Mouse (Mus musculus) CH12.LX (cell line): Measurements from ENCODE around the gene Tmem223.

Experiments used
- CTCF ChIP-seq, 2 experiments: IDR thresholded peaks in 1 of 2; conservative IDR thresholded peaks in 1 of 2; 2 replicates each; pipeline ENCODE4 v1.5.1; 2011 to 2012; ENCODE audit warnings: low read depth in 2 of 2, low read length in 2 of 2, improper control_type of control experiment in 1 of 2, inconsistent platforms in 1 of 2, mild to moderate bottlenecking in 1 of 2, moderate library complexity in 1 of 2
- EP300 ChIP-seq: IDR thresholded peaks from 2 replicates; pipeline ENCODE4 v1.6.1; 2011; ENCODE audit warnings: low read length, improper control_type of control experiment
- JUN ChIP-seq: IDR thresholded peaks from 2 replicates; pipeline ENCODE4 v1.6.1; 2011; ENCODE audit warnings: low read depth, mild to moderate bottlenecking, low read length, improper control_type of control experiment, moderate library complexity; ENCODE audit not compliant: insufficient read depth
- MAX ChIP-seq: IDR thresholded peaks from 2 replicates; pipeline ENCODE4 v1.6.1; 2011; ENCODE audit warnings: low read length, improper control_type of control experiment
- POLR2A ChIP-seq: IDR thresholded peaks from 2 replicates; pipeline ENCODE4 v1.6.1; 2011; ENCODE audit warnings: low read depth, mild to moderate bottlenecking, improper control_type of control experiment, low read length
- SMC3 ChIP-seq: IDR thresholded peaks from 2 replicates; pipeline ENCODE4 v1.6.1; 2011; ENCODE audit warnings: low read depth, low read length, improper control_type of control experiment
- UBTF ChIP-seq: IDR thresholded peaks from 2 replicates; pipeline ENCODE4 v1.6.1; 2012; ENCODE audit warnings: low read depth, mild to moderate bottlenecking, inconsistent platforms, low read length, improper control_type of control experiment, moderate library complexity
- USF2 ChIP-seq: conservative IDR thresholded peaks from 2 replicates; pipeline ENCODE4 v1.6.1; 2011; ENCODE audit warnings: low read depth, low read length, improper control_type of control experiment

GRCm38 (mm10) chr19:8739646-8740045 is 31.1 kb upstream of the Tmem223 start:
- no peak for TF ChIP-seq CTCF (conservative IDR thresholded peaks at IDR 0.05 in 1 of 2, IDR thresholded peaks at IDR 0.05 in 1 of 2; ENCODE audit: low read depth in 2 of 2, low read length in 2 of 2)
- TF ChIP-seq USF2 = no peak
- no peak for TF ChIP-seq JUN
- TF ChIP-seq SMC3 = no peak
- no peak for TF ChIP-seq EP300
- TF ChIP-seq UBTF = no peak
- TF ChIP-seq POLR2A = no peak
- TF ChIP-seq MAX = no peak
